Mouse (Mus musculus): Measurements from ENCODE around the gene Caskin1. TPM values are rescaled to one million over a fixed set of nuclear protein-coding genes. Genes with fewer than 3 reads are reported as not detected.

The Caskin1 gene
- total and polyA plus RNA-seq, 3 experiments: 0.11 TPM; not detected in 2

- TF ChIP-seq CTCF (IDR thresholded peaks at IDR 0.05; ENCODE audit: low read depth, low read length): no peak
- no peak for TF ChIP-seq POLR2AphosphoS5 (IDR thresholded peaks at IDR 0.05; ENCODE audit: insufficient replicate concordance, low read depth, low read length)
- no peak for TF ChIP-seq TAL1 (conservative IDR thresholded peaks at IDR 0.05; ENCODE audit: low read depth, low read length)
- no peak for TF ChIP-seq GATA2 (IDR thresholded peaks at IDR 0.05; ENCODE audit: borderline replicate concordance, low read depth, low read length)
- TF ChIP-seq GATA1 (IDR thresholded peaks at IDR 0.05; ENCODE audit: borderline replicate concordance, low read length): no peak
- H3K4me3 ChIP-seq (ENCODE audit: low read depth, low read length): no peak overlapping the region
- H3K4me1 ChIP-seq (ENCODE audit: insufficient read depth, low read depth, low read length): peaks cover 74% of the 10 kb centered on the region
- H3K27me3 ChIP-seq (ENCODE audit: insufficient read depth, low read length): no peaks in the 10 kb centered on the region
- no peak for DNase-seq (ENCODE audit: low spot score)
- H3K9me3 ChIP-seq (replicated peaks): no peaks in the 10 kb centered on the region
- peaks cover 69% of the 10 kb centered on the region for H3K36me3 ChIP-seq (replicated peaks)
- no peak for ATAC-seq (ENCODE audit: extremely low read depth, insufficient number of reproducible peaks, low FRiP score, poor library complexity, severe bottlenecking)
These were observed 12.2 kb upstream of the Caskin1 start for GRCm38 (mm10) chr17:24476022-24476776.

GRCm38 (mm10) chr17:24477053-24477984 is 11.1 kb upstream of the Caskin1 start:
- peaks cover 60% of the 10 kb centered on the region for H3K36me3 ChIP-seq (replicated peaks)
- H3K9me3 ChIP-seq (replicated peaks): no peaks in the 10 kb centered on the region
- no peaks in the 10 kb centered on the region for H3K27me3 ChIP-seq (ENCODE audit: insufficient read depth, low read length)
- H3K4me1 ChIP-seq (ENCODE audit: insufficient read depth, low read depth, low read length): peaks cover 65% of the 10 kb centered on the region
- ATAC-seq (ENCODE audit: extremely low read depth, insufficient number of reproducible peaks, low FRiP score, poor library complexity, severe bottlenecking): no peak
- DNase-seq (ENCODE audit: low spot score): no peak
- peak overlapping the region; percentile 96; the same call in 1 of the 2 replicates for H3K4me3 ChIP-seq (ENCODE audit: low read depth, low read length)
- TF ChIP-seq POLR2AphosphoS5 (IDR thresholded peaks at IDR 0.05; ENCODE audit: insufficient replicate concordance, low read depth, low read length) (no peak), GATA1 (IDR thresholded peaks at IDR 0.05; ENCODE audit: borderline replicate concordance, low read length) (no peak)

- no peak for ATAC-seq (ENCODE audit: extremely low read depth, insufficient number of reproducible peaks, low FRiP score, poor library complexity, severe bottlenecking)
- peaks cover 57% of the 10 kb centered on the region for H3K4me1 ChIP-seq (ENCODE audit: insufficient read depth, low read depth, low read length)
- no peaks in the 10 kb centered on the region for H3K27me3 ChIP-seq (ENCODE audit: insufficient read depth, low read length)
- peaks cover 52% of the 10 kb centered on the region for H3K36me3 ChIP-seq (replicated peaks)
- H3K9me3 ChIP-seq (replicated peaks): no peaks in the 10 kb centered on the region
- TF ChIP-seq TAL1 (conservative IDR thresholded peaks at IDR 0.05; ENCODE audit: low read depth, low read length) (no peak), POLR2AphosphoS5 (IDR thresholded peaks at IDR 0.05; ENCODE audit: insufficient replicate concordance, low read depth, low read length) (peak; percentile 39; the same call in 1 of the 2 replicates), CTCF (IDR thresholded peaks at IDR 0.05; ENCODE audit: low read depth, low read length) (no peak)
- peak; percentile 2 for DNase-seq (ENCODE audit: low spot score)
- peak overlapping the region; percentile 96 for H3K4me3 ChIP-seq (ENCODE audit: low read depth, low read length)
These were observed 10.3 kb upstream of the Caskin1 start for GRCm38 (mm10) chr17:24477985-24478600.

GRCm38 (mm10) chr17:24478663-24479380 is 9.6 kb upstream of the Caskin1 start, which contains the start of gene Mlst8:
Gene Mlst8, minus strand, starts transcription at chr17:24479078.
- Histone ChIP-seq H3K4me3 (ENCODE audit: low read depth, low read length) (peak within 1 kb of the TSS; percentile 96), H3K36me3 (replicated peaks) (peaks cover 45% of the 10 kb centered on the region)
- peak; percentile 74 for ATAC-seq (ENCODE audit: extremely low read depth, insufficient number of reproducible peaks, low FRiP score, poor library complexity, severe bottlenecking)

GRCm38 (mm10) chr17:24479431-24479830 is 9.0 kb upstream of the Caskin1 start:
- no peak for DNase-seq (ENCODE audit: low spot score)
- Histone ChIP-seq H3K9me3 (replicated peaks) (no peaks in the 10 kb centered on the region), H3K27me3 (ENCODE audit: insufficient read depth, low read length) (peaks cover 5% of the 10 kb centered on the region; the same call in 1 of the 2 replicates), H3K4me3 (ENCODE audit: low read depth, low read length) (peak overlapping the region; percentile 40; the same call in 1 of the 2 replicates), H3K36me3 (replicated peaks) (peaks cover 38% of the 10 kb centered on the region), H3K4me1 (ENCODE audit: insufficient read depth, low read depth, low read length) (peaks cover 44% of the 10 kb centered on the region)
- no peak for TF ChIP-seq POLR2AphosphoS5 (IDR thresholded peaks at IDR 0.05; ENCODE audit: insufficient replicate concordance, low read depth, low read length)
- no peak for TF ChIP-seq GATA1 (IDR thresholded peaks at IDR 0.05; ENCODE audit: borderline replicate concordance, low read length)
- no peak for TF ChIP-seq CTCF (IDR thresholded peaks at IDR 0.05; ENCODE audit: low read depth, low read length)
- no peak for TF ChIP-seq GATA2 (IDR thresholded peaks at IDR 0.05; ENCODE audit: borderline replicate concordance, low read depth, low read length)
- no peak for TF ChIP-seq TAL1 (conservative IDR thresholded peaks at IDR 0.05; ENCODE audit: low read depth, low read length)
- no peak for ATAC-seq (ENCODE audit: extremely low read depth, insufficient number of reproducible peaks, low FRiP score, poor library complexity, severe bottlenecking)

More at GRCm38 (mm10) chr17:24478663-24479380, 9.6 kb upstream of the Caskin1 start, which contains the start of gene Mlst8:
- peaks cover 50% of the 10 kb centered on the region for H3K4me1 ChIP-seq (ENCODE audit: insufficient read depth, low read depth, low read length)
- peak; percentile 81 for TF ChIP-seq CTCF (IDR thresholded peaks at IDR 0.05; ENCODE audit: low read depth, low read length)
- TF ChIP-seq POLR2AphosphoS5 (IDR thresholded peaks at IDR 0.05; ENCODE audit: insufficient replicate concordance, low read depth, low read length): no peak
- TF ChIP-seq GATA2 (IDR thresholded peaks at IDR 0.05; ENCODE audit: borderline replicate concordance, low read depth, low read length): no peak
- TF ChIP-seq GATA1 (IDR thresholded peaks at IDR 0.05; ENCODE audit: borderline replicate concordance, low read length): no peak
- TF ChIP-seq TAL1 (conservative IDR thresholded peaks at IDR 0.05; ENCODE audit: low read depth, low read length): no peak
- H3K27me3 ChIP-seq (ENCODE audit: insufficient read depth, low read length): 0 out of 2 replicates have a peak, but pooled peaks cover 3% of the 10 kb centered on the region
- H3K9me3 ChIP-seq (replicated peaks): no peaks in the 10 kb centered on the region
- DNase-seq (ENCODE audit: low spot score): peak; percentile 90
